In genomic region chr8:105959350-105959749, GRCm38 (mm10) we compare ENCODE assay signal across 9 mouse cellular contexts. TPM values are rescaled to one million over a fixed set of nuclear protein-coding genes. Genes with fewer than 3 reads are reported as not detected.
DNase-seq lines count a peak whose midpoint lies in the region; ATAC-seq and TF ChIP-seq lines count a peak whose summit lies in the region.
"Had no signal": no experiment of that assay in that cellular context is flagged by ENCODE, and none has a peak within 500 bp of the region (broad histone marks: within the 10 kb centered on the region; RNA-seq: fewer than 3 reads in every experiment).

No protein-coding gene starts in this region.

- intact Hi-C loops in left cerebral cortex, postnatal 14 days (cut with DNase I): no loop called here

- no peak for ATAC-seq in heart, embryonic 12.5 days (ENCODE audit: insufficient number of reproducible peaks, low FRiP score)
- peak; percentile 70; the same call in 1 of the 2 replicates for ATAC-seq in intestine, postnatal 0 days

- H3K4me1 ChIP-seq in heart, embryonic 12.5 days (replicated peaks): peaks cover 52% of the 10 kb centered on the region
- no peaks in the 10 kb centered on the region for H3K4me1 ChIP-seq in intestine, postnatal 0 days (replicated peaks; ENCODE audit: control insufficient read depth, insufficient read depth, low read length)
- peaks cover 9% of the 10 kb centered on the region for H3K4me1 ChIP-seq in forebrain, embryonic 10.5 days

- H3K4me2 ChIP-seq in heart, embryonic 12.5 days: no peak overlapping the region
- no peak overlapping the region for H3K4me2 ChIP-seq in intestine, postnatal 0 days (replicated peaks; ENCODE audit: low read depth)
- H3K4me2 ChIP-seq: heart, embryonic 15.5 days had no signal

- H3K4me3 ChIP-seq in heart, embryonic 12.5 days: no peak overlapping the region
- H3K4me3 ChIP-seq in intestine, postnatal 0 days (ENCODE audit: low read depth, low read length): no peak overlapping the region
- no peak overlapping the region for H3K4me3 ChIP-seq in forebrain, embryonic 10.5 days
- H3K4me3 ChIP-seq: heart, embryonic 15.5 days had no signal

- H3K9me3 ChIP-seq in heart, embryonic 12.5 days (replicated peaks): no peaks in the 10 kb centered on the region
- no peaks in the 10 kb centered on the region for H3K9me3 ChIP-seq in intestine, postnatal 0 days (ENCODE audit: control insufficient read depth)
- H3K9me3 ChIP-seq in forebrain, embryonic 10.5 days: no peaks in the 10 kb centered on the region
- H3K9me3 ChIP-seq: heart, embryonic 15.5 days had no signal

- peaks cover 55% of the 10 kb centered on the region for H3K36me3 ChIP-seq in heart, embryonic 12.5 days
- no peaks in the 10 kb centered on the region; the same call in none of the 2 replicates for H3K36me3 ChIP-seq in intestine, postnatal 0 days (ENCODE audit: control insufficient read depth, insufficient read depth)
- peaks cover 17% of the 10 kb centered on the region for H3K36me3 ChIP-seq in forebrain, embryonic 10.5 days (replicated peaks)

- 82% methylated on average over 7 of the region's 7 CpGs for WGBS in heart, embryonic 12.5 days
- 64% methylated on average over 7 of the region's 7 CpGs for WGBS in intestine, postnatal 0 days
- WGBS in forebrain, embryonic 10.5 days: 92% methylated on average over 7 of the region's 7 CpGs

- TF ChIP-seq CTCF in intestine, postnatal 0 days (IDR thresholded peaks at IDR 0.05; ENCODE audit: low read depth): no peak

- no peaks in the 10 kb centered on the region for H3K27me3 ChIP-seq in heart, embryonic 12.5 days (replicated peaks)
- H3K27me3 ChIP-seq in intestine, postnatal 0 days (replicated peaks; ENCODE audit: control insufficient read depth, insufficient read depth, low read length): no peaks in the 10 kb centered on the region
- H3K27me3 ChIP-seq in forebrain, embryonic 10.5 days (ENCODE audit: poor library complexity, severe bottlenecking): peaks cover 7% of the 10 kb centered on the region
- H3K27me3 ChIP-seq: heart, embryonic 15.5 days had no signal

- peak; percentile 96 for DNase-seq in heart, adult 11 months
- DNase-seq in cerebellum, adult 18-20 months: peak; percentile 75 to 79
- peak; percentile 96 for DNase-seq in skeletal muscle tissue, adult 2 months (ENCODE audit: low read depth, low spot score)
- DNase-seq in forebrain, embryonic 10.5 days (ENCODE audit: extremely low spot score, low spot score): no peak
- no peak for DNase-seq in left cerebral cortex, postnatal 14 days (ENCODE audit: low spot score in 2 of 2)
- no peak for DNase-seq in embryo, embryonic 11 days

- no peak overlapping the region for H3K9ac ChIP-seq in heart, embryonic 12.5 days
- H3K9ac ChIP-seq in intestine, postnatal 0 days (ENCODE audit: low read depth, low read length): no peak overlapping the region
- H3K9ac ChIP-seq: heart, embryonic 15.5 days had no signal

- no peak overlapping the region for H3K27ac ChIP-seq in heart, embryonic 12.5 days (ENCODE audit: poor library complexity, severe bottlenecking)
- no peak overlapping the region for H3K27ac ChIP-seq in intestine, postnatal 0 days (ENCODE audit: low read depth, low read length)
- H3K27ac ChIP-seq in forebrain, embryonic 10.5 days: no peak overlapping the region
- H3K27ac ChIP-seq: heart, embryonic 15.5 days had no signal

RNA-seq across cellular contexts. Expression of gene Slc12a4, which starts 6.5 kb away (rescaled TPM):
- 57.5 and 58.3 TPM in 2 replicates for polyA plus RNA-seq in heart, embryonic 12.5 days (2016; fragmentation: Nextera tagmentation; extraction: Ambion mirVana)
- polyA plus RNA-seq in intestine, postnatal 0 days (2015; fragmentation: Nextera tagmentation; extraction: Ambion mirVana): 6.8 and 8.0 TPM in 2 replicates
- polyA plus RNA-seq in forebrain, embryonic 10.5 days (2016; fragmentation: Nextera tagmentation; extraction: Ambion mirVana): 14.9 and 17.8 TPM in 2 replicates
- total RNA-seq in left cerebral cortex, postnatal 14 days (2021): 10 to 100 TPM; 19.2 to 21.3 TPM

RNA-seq across cellular contexts. Expression of gene Lcat, which starts 16.2 kb away (rescaled TPM):
- 2.0 and 2.3 TPM in 2 replicates for polyA plus RNA-seq in heart, embryonic 12.5 days (2016; fragmentation: Nextera tagmentation; extraction: Ambion mirVana)
- polyA plus RNA-seq in intestine, postnatal 0 days (2015; fragmentation: Nextera tagmentation; extraction: Ambion mirVana): 0.20 and 0.37 TPM in 2 replicates
- 0.76 and 1.4 TPM in 2 replicates for polyA plus RNA-seq in forebrain, embryonic 10.5 days (2016; fragmentation: Nextera tagmentation; extraction: Ambion mirVana)
- total RNA-seq in left cerebral cortex, postnatal 14 days (2021): 10 to 100 TPM; 20.0 to 21.9 TPM

RNA-seq across cellular contexts. Expression of gene Dpep3, which starts 19.9 kb away (rescaled TPM):
- polyA plus RNA-seq in heart, embryonic 12.5 days (2016; fragmentation: Nextera tagmentation; extraction: Ambion mirVana): not detected in 2 replicates
- polyA plus RNA-seq in intestine, postnatal 0 days (2015; fragmentation: Nextera tagmentation; extraction: Ambion mirVana): not detected in 2 replicates
- polyA plus RNA-seq in forebrain, embryonic 10.5 days (2016; fragmentation: Nextera tagmentation; extraction: Ambion mirVana): not detected in 2 replicates
- not detected for total RNA-seq in left cerebral cortex, postnatal 14 days (2021)
- polyA plus RNA-seq: heart, embryonic 15.5 days had no signal

RNA-seq across cellular contexts. Expression of gene Psmb10, which starts 21.1 kb away (rescaled TPM):
- 45.2 and 49.1 TPM in 2 replicates for polyA plus RNA-seq in heart, embryonic 12.5 days (2016; fragmentation: Nextera tagmentation; extraction: Ambion mirVana)
- polyA plus RNA-seq in intestine, postnatal 0 days (2015; fragmentation: Nextera tagmentation; extraction: Ambion mirVana): 186 and 204 TPM in 2 replicates
- polyA plus RNA-seq in forebrain, embryonic 10.5 days (2016; fragmentation: Nextera tagmentation; extraction: Ambion mirVana): 28.9 and 31.5 TPM in 2 replicates
- total RNA-seq in left cerebral cortex, postnatal 14 days (2021): 10 to 100 TPM; 80.7 TPM

RNA-seq across cellular contexts. Expression of gene Ctrl, which starts 25.7 kb away (rescaled TPM):
- 0.73 and 1.1 TPM in 2 replicates for polyA plus RNA-seq in heart, embryonic 12.5 days (2016; fragmentation: Nextera tagmentation; extraction: Ambion mirVana)
- 0.63 and 1.4 TPM in 2 replicates for polyA plus RNA-seq in intestine, postnatal 0 days (2015; fragmentation: Nextera tagmentation; extraction: Ambion mirVana)
- polyA plus RNA-seq in forebrain, embryonic 10.5 days (2016; fragmentation: Nextera tagmentation; extraction: Ambion mirVana): 1.5 and 2.1 TPM in 2 replicates
- total RNA-seq in left cerebral cortex, postnatal 14 days (2021): 1 to 10 TPM; 1.0 to 1.1 TPM

Comparison
In these comparisons a context has a peak if more than half of its experiments do, and no peak if none do; other contexts are left out.
1. DNase-seq: peak in heart, adult 11 months (single experiment), cerebellum, adult 18-20 months (2 of 2) and skeletal muscle tissue, adult 2 months (single experiment); none in forebrain, embryonic 10.5 days (single experiment), left cerebral cortex, postnatal 14 days (0 of 2) and embryo, embryonic 11 days (single experiment).